ENCODE assay signal across 24 mouse cellular contexts in the genomic region with DNA sequence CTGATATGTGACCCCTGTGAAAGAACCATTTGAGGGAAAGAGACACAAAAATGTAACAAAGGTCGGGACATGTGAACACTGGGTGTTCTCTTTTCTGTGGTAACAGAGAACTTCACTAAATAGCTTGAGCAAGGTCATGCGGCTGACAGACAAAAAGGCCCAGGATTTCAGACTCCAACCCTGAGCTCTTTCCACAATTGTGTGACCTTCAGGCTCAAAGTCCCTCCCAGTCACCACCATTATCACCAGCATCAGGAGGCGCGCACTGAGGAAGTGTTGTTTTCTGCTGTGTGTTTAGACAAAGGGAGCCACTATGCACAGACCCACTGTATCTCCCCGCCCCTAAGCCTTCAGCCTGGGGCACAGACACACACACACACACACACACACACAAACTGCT.
DNase-seq lines count a peak whose midpoint lies in the region; ATAC-seq and TF ChIP-seq lines count a peak whose summit lies in the region.
"Had no signal": no experiment of that assay in that cellular context is flagged by ENCODE, and none has a peak within 500 bp of the region (broad histone marks: within the 10 kb centered on the region; RNA-seq: fewer than 3 reads in every experiment).

No protein-coding gene starts in this region.

- no peaks in the 10 kb centered on the region for H3K36me3 ChIP-seq in lung, postnatal 0 days (ENCODE audit: insufficient read depth, low read length)
- H3K36me3 ChIP-seq: embryonic facial prominence, embryonic 12.5 days; embryonic facial prominence, embryonic 15.5 days had no signal

- no peak for TF ChIP-seq EP300 in lung, postnatal 0 days (IDR thresholded peaks at IDR 0.05)

- H3K9me3 ChIP-seq in lung, postnatal 0 days (ENCODE audit: low read length) = no peaks in the 10 kb centered on the region
- H3K9me3 ChIP-seq: embryonic facial prominence, embryonic 12.5 days; embryonic facial prominence, embryonic 15.5 days had no signal

- no peak overlapping the region for H3K4me3 ChIP-seq in lung, postnatal 0 days (ENCODE audit: low read depth, low read length)
- H3K4me3 ChIP-seq: embryonic facial prominence, embryonic 12.5 days; embryonic facial prominence, embryonic 15.5 days; gastrocnemius, adult 2 months had no signal

- TF ChIP-seq CTCF in lung, postnatal 0 days (IDR thresholded peaks at IDR 0.05) = no peak

- DNase-seq in adrenal gland, adult 8-10 months = peak; percentile 53
- DNase-seq in adrenal gland, postnatal 25 days = no peak
- DNase-seq in lung, postnatal 36 days = peak; percentile 15
- no peak for DNase-seq in lung, postnatal 0 days (ENCODE audit: low spot score)
- DNase-seq in ZHBTc4 (ENCODE audit: low read depth, low spot score) = peak; percentile 49
- no peak for DNase-seq in left cerebral cortex, postnatal 14 days (ENCODE audit: low spot score in 2 of 2)
- DNase-seq: cerebellum, adult 11 months; cerebellum, adult 2 months; cerebellum, adult 9-11 months; cerebellum, postnatal 25 days; forebrain, postnatal 0 days; gastrocnemius, adult 2 months; gastrocnemius, postnatal 14 days; heart, adult 11 months; kidney, adult 18-20 months had no signal

- H3K27ac ChIP-seq in lung, postnatal 0 days (ENCODE audit: low read length) = no peak overlapping the region
- H3K27ac ChIP-seq: embryonic facial prominence, embryonic 12.5 days; embryonic facial prominence, embryonic 15.5 days; gastrocnemius, adult 2 months; hindbrain, embryonic 14.5 days; hindbrain, postnatal 0 days had no signal

- no peak for ATAC-seq in lung, postnatal 0 days
- ATAC-seq: CD4-positive, CD25-positive, alpha-beta regulatory T cell, adult 4 months; forebrain, embryonic 14.5 days; forebrain, postnatal 0 days; hindbrain, postnatal 0 days; inflammation-experienced regulatory T-cells, adult 6 months; intestine, embryonic 16.5 days had no signal

- no peak overlapping the region for H3K9ac ChIP-seq in lung, postnatal 0 days (replicated peaks; ENCODE audit: low read depth)
- H3K9ac ChIP-seq: embryonic facial prominence, embryonic 12.5 days; embryonic facial prominence, embryonic 15.5 days; forebrain, postnatal 0 days; hindbrain, embryonic 14.5 days had no signal

- no peaks in the 10 kb centered on the region for H3K27me3 ChIP-seq in lung, postnatal 0 days (replicated peaks; ENCODE audit: insufficient read depth, low read length)
- H3K27me3 ChIP-seq: embryonic facial prominence, embryonic 12.5 days; embryonic facial prominence, embryonic 15.5 days had no signal

- intact Hi-C loops in left cerebral cortex, postnatal 14 days (cut with DNase I) = no loop called here

- WGBS in lung, postnatal 0 days = 80% methylated on average over 5 of the region's 5 CpGs

- H3K4me1 ChIP-seq in lung, postnatal 0 days (ENCODE audit: insufficient read depth, low read depth, low read length) = peaks cover 6% of the 10 kb centered on the region; the same call in 1 of the 2 replicates

- H3K4me2 ChIP-seq in lung, postnatal 0 days (replicated peaks; ENCODE audit: low read depth, low read length) = no peak overlapping the region
- H3K4me2 ChIP-seq: embryonic facial prominence, embryonic 12.5 days; embryonic facial prominence, embryonic 15.5 days; heart, embryonic 11.5 days; hindbrain, embryonic 14.5 days had no signal

Comparison
In these comparisons a context has a peak if more than half of its experiments do, and no peak if none do; other contexts are left out.
1. DNase-seq: peak in adrenal gland, adult 8-10 months (single experiment), lung, postnatal 36 days (single experiment) and ZHBTc4 (single experiment); none in adrenal gland, postnatal 25 days (single experiment), lung, postnatal 0 days (single experiment) and left cerebral cortex, postnatal 14 days (0 of 2).